Mouse (Mus musculus): ENCODE results near the gene Gm49369.
"Not testable (repeated sequence)": the region's sequence is repeated elsewhere in the genome, so short reads cannot be mapped to it uniquely, and the experiment has no call there.

Gm49369 gene

GRCm38 (mm10) chr7:142382567-142382966 lies at the start of gene Gm49369:
Gm49369 (minus strand) TSS chr7:142382667.
- no peak for DNase-seq (ENCODE audit: low read depth, low spot score)

GRCm38 (mm10) chr7:142431106-142431505 lies 48.6 kb upstream of the Gm49369 start:
- DNase-seq (ENCODE audit: low read depth, low spot score): no peak

- peak; percentile 21 for DNase-seq (ENCODE audit: low read depth, low spot score)
Observed at GRCm38 (mm10) chr7:142430160-142430678, 47.8 kb upstream of the Gm49369 start.

- DNase-seq (ENCODE audit: low read depth, low spot score): peak; percentile 80
Observed at GRCm38 (mm10) chr7:142428213-142428612, 45.7 kb upstream of the Gm49369 start.

GRCm38 (mm10) chr7:142425641-142426213 lies 43.3 kb upstream of the Gm49369 start:
- no peak for DNase-seq (ENCODE audit: low read depth, low spot score)

GRCm38 (mm10) chr7:142421826-142422225 lies 39.4 kb upstream of the Gm49369 start:
- no peak for DNase-seq (ENCODE audit: low read depth, low spot score)

GRCm38 (mm10) chr7:142419887-142420286 lies 37.4 kb upstream of the Gm49369 start:
- DNase-seq (ENCODE audit: low read depth, low spot score): no peak

GRCm38 (mm10) chr7:142418679-142419078 lies 36.2 kb upstream of the Gm49369 start:
- no peak for DNase-seq (ENCODE audit: low read depth, low spot score)

GRCm38 (mm10) chr7:142418027-142418426 lies 35.6 kb upstream of the Gm49369 start:
- no peak for DNase-seq (ENCODE audit: low read depth, low spot score)

GRCm38 (mm10) chr7:142416225-142416624 lies 33.8 kb upstream of the Gm49369 start:
- DNase-seq (ENCODE audit: low read depth, low spot score): no peak

GRCm38 (mm10) chr7:142415314-142415713 lies 32.8 kb upstream of the Gm49369 start:
- DNase-seq (ENCODE audit: low read depth, low spot score): no peak

- DNase-seq (ENCODE audit: low read depth, low spot score): no peak
Observed at GRCm38 (mm10) chr7:142413285-142413684, 30.8 kb upstream of the Gm49369 start.

- no peak for DNase-seq (ENCODE audit: low read depth, low spot score)
Observed at GRCm38 (mm10) chr7:142409603-142410002, 27.1 kb upstream of the Gm49369 start.

- no peak for DNase-seq (ENCODE audit: low read depth, low spot score)
Observed at GRCm38 (mm10) chr7:142408686-142409085, 26.2 kb upstream of the Gm49369 start.

GRCm38 (mm10) chr7:142407935-142408334 lies 25.5 kb upstream of the Gm49369 start:
- DNase-seq (ENCODE audit: low read depth, low spot score): no peak

- not testable (repeated sequence) for DNase-seq (ENCODE audit: low read depth, low spot score)
Observed at GRCm38 (mm10) chr7:142405134-142405533, 22.7 kb upstream of the Gm49369 start.

GRCm38 (mm10) chr7:142403591-142403990 lies 21.1 kb upstream of the Gm49369 start:
- DNase-seq (ENCODE audit: low read depth, low spot score): no peak

- no peak for DNase-seq (ENCODE audit: low read depth, low spot score)
Observed at GRCm38 (mm10) chr7:142400750-142401142, 18.3 kb upstream of the Gm49369 start.

GRCm38 (mm10) chr7:142400112-142400749 lies 17.8 kb upstream of the Gm49369 start:
- DNase-seq (ENCODE audit: low read depth, low spot score): no peak

- no peak for DNase-seq (ENCODE audit: low read depth, low spot score)
Observed at GRCm38 (mm10) chr7:142399250-142399649, 16.8 kb upstream of the Gm49369 start.

- no peak for DNase-seq (ENCODE audit: low read depth, low spot score)
Observed at GRCm38 (mm10) chr7:142398052-142398451, 15.6 kb upstream of the Gm49369 start.

- DNase-seq (ENCODE audit: low read depth, low spot score): no peak
Observed at GRCm38 (mm10) chr7:142396611-142397010, 14.1 kb upstream of the Gm49369 start.

- no peak for DNase-seq (ENCODE audit: low read depth, low spot score)
Observed at GRCm38 (mm10) chr7:142395472-142395871, 13.0 kb upstream of the Gm49369 start.

All from forelimb bud, embryonic 11.5 days (tissue).